Mouse (Mus musculus) urinary bladder, postnatal 14 days (tissue): Measurements from ENCODE around the gene Pou2f2.

ENCODE experiments used
- DNase-seq: peaks from one replicate; pipeline ENCODE4 v3.0.0; 2021; ENCODE audit warnings: low spot score

Pou2f2 gene

GRCm38 (mm10) chr7:25195148-25195547 lies 15.6 kb upstream of the Pou2f2 start:
- no peak for DNase-seq

DNA sequence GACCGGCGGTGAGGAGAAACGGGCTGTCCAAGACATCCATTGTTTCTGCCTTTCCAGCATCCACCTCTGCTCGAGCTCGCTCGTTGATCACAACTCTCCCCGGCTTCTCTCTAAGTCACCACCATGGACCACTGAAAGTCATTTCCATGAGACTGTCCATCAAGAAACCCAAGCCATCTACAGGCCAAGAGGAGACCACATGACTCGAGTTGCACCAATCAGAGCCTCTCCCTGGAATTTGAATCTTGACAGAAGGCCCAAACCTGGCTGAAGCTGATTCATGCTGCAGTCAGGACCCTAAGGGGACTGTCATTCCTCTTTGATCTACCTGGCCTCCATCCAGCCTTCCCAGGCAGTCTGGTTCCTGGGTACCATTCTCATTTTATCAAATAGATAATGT lies 12.6 kb upstream of the Pou2f2 start:
- no peak for DNase-seq

DNA sequence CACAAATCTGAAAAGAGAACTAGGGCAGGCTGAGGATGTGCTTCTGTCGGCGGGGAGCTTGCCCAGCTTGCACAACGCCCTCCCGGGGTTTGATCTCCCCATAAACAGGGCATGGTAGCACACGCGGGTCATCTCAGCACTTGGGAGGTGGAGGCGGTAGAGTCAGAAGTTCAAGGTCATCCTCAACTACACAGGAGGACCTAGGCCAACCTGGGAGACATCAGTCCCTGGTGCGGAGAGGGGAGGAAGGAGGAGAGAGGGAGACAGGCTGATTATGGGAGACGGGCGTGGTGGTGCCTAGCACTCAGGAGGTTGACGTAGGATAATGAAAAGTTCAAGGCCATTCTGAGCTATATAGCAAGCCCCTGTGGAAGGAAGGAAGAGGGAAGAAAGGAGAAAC lies 11.3 kb upstream of the Pou2f2 start:
- no peak for DNase-seq

- peak; percentile 79 for DNase-seq
These were observed 8.4 kb upstream of the Pou2f2 start for GRCm38 (mm10) chr7:25187662-25188650.

DNA sequence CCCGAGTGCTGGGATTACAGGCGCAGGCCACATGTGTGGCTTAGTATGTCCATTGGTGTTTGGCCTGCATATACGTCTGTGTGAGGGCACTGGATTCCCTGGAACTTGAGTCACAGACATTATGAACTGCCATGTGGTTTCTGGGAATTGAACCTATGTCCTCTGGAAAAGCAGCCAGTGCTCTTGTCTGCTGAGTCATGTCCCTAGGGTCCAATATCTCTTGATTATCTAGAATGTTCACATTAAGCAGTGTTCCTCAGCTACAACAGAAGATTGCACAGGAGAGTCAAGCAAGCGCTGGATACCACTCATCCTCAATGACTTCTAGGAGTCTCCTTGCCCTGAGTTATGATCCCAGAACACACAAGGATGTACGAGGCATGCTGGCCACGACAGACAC lies 4.6 kb upstream of the Pou2f2 start:
- no peak for DNase-seq

DNA sequence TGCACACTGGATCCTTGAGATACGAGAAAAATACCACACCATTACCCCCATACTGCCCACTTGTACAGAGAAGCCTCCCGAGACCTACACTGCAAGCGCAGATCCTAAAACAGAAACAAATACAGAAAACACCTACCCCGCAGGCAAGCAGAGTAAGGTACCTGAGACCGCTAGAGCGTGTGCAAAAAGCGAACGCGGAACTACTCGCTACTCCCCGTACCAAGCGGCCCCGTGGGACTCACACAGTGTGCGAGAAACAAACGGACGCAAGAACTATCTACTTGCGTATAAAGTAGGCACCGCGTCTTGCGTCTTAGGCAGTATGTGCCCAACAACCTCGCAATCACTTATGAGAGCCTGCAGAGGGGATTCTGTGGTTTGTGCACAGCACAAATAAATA lies 2.3 kb upstream of the Pou2f2 start:
- no peak for DNase-seq

DNA sequence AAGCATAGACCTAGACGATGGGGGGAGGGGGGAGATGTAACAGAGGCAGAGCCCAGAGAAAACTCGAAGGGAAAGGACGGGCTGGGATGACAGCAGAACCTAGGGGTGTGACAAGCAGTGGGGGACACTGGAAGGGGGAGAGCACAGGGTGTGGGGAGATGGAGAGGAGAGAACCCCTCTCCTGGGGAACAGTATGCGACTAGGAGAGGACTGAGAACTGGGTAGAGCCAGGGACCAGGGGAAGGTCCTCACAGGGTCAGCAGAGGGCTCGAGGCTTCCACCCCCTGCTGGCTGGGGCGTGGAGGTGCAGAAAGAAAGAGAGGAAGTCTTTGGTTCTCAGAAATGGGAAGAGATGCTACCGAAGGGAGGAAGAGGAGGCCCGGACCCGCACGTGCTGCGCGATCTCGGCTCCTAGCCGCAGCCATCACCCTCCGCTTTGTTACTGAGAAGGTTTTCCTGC lies 1.8 kb upstream of the Pou2f2 start:
- DNase-seq, result no peak

- DNase-seq, result no peak
These were observed 986 bp upstream of the Pou2f2 start for GRCm38 (mm10) chr7:25180512-25180911.

DNA sequence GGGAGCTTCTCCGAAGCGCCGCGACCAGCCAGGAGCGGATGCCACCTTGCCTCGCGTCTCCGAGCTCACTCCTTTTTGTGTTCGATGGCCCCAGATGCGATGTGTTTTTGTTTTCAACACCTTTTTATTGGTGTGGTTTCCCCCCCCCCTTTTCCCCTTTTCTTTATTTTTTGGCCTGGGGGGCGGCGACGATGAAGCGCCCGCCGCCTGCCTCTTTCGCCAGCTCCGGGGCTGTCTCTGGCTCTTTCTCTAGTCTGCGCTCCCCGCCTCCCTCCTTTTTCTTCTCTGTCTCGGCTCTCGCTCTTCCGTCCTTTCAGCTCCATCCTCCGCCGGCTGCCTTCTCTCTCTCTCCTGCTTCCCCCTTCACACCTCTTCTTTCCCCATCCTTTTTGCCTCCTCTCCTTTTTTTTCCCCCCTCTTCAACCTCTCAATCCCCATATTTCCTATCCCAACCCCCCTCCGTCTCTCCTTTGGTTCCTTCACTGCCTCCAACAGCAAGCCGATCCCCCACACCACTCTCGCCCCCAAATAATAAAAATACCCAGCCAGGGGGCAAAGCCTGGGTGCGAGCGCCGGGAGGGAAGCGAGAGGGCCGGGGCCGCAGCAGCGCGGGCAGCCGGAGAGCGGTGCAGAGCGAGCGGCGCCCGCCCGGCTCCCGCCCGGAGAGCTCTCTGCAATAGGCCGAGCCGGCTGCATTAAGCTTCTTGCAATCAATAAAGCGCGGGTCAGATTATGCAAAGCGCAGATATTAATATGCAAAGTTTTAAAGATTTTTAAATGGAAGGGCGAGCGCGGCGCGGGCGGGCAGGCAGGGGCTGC lies 530 bp downstream of the Pou2f2 start:
- no peak for DNase-seq

- DNase-seq, result no peak
These were observed 1.2 kb downstream of the Pou2f2 start for GRCm38 (mm10) chr7:25178317-25178716.

GRCm38 (mm10) chr7:25174343-25174742 lies 5.2 kb downstream of the Pou2f2 start:
- DNase-seq, result no peak

- DNase-seq, result no peak
These were observed 6.9 kb downstream of the Pou2f2 start for GRCm38 (mm10) chr7:25172669-25173068.

DNA sequence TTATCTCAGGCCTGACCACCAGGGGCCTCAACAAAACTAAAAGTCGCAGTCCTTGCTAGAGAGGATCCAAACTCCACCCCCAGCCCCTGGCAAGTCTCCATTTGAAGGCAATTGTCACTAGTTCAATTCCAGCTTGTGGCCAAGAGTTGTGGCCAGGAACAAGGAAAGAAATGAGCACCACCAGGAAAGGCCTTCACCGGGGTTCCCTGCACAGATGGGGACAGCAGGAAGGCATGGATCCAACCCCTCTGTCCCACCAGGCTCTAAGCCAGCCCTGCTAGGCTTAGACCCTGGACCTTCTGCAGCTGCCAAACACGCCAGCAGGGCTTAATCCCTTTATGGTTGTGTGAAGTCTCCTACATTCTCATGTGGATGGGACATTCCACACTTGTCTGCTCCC lies 8.9 kb downstream of the Pou2f2 start:
- no peak for DNase-seq

- DNase-seq, result no peak
These were observed 13.4 kb downstream of the Pou2f2 start for GRCm38 (mm10) chr7:25166106-25166505.

DNA sequence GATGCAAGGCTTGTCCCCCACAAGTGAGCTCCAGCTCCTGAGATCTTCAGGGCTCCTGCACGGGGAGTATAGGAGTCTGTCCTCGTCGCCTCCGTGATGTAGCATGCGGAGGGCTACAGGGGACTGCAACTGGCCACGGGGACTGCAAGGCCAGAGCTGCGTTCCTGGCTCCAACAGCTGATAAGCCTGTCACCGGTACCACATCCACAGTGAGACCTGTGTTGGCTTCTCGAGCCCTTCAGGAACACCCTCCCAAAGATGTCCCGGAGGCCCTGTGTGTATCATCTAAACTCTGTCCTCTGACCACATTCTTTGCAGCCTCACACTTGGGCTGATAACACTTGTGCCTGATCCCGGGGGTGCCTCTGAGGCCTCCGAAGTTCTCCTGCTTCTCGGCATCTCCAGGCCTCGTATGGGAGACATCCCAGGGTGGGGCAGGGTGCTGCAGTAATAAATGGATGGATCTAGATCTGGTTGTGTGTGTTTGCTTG lies 23.3 kb downstream of the Pou2f2 start:
- DNase-seq, result no peak

GRCm38 (mm10) chr7:25155469-25156157 lies 23.9 kb downstream of the Pou2f2 start:
- DNase-seq, result peak; percentile 46

DNA sequence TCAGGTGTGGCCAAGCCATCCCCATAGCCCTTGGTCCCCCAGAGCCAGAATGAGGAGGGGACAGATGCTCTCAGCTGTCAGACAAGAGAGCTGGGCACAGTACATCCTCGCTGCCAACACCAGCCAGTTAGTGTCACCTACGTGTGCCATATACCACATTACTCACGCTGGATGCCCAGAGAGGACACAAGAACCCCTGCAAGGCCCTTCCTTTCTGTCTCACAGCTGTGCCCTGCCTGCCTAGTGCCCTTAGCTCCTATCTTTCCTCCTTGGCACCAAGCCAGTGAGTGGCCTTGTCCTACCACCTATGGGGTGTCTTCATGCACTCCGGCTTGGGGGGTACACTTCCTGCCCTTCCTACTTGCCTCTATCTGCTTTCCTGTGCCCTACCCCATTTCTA lies 24.9 kb downstream of the Pou2f2 start:
- no peak for DNase-seq

DNA sequence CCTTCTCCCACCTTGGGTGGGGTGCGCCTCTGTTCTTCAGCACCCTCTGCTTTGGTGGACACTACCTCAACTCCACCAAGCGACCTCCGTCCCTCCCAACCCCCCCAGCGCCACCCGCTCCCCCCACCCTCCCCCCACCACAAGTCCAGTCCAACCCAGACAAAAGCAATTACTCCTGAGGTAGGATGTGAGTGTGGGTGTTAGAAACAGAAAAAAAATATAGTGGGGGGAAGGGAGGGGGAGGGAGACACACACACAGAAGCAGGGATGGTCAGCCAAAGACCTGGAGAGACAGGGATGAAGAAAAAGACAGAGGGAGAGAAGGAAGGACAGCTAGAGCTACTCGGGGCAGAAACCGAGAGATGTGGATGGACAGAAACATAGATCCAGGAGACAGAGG lies 25.7 kb downstream of the Pou2f2 start:
- DNase-seq, result no peak

- no peak for DNase-seq
These were observed 27.5 kb downstream of the Pou2f2 start for GRCm38 (mm10) chr7:25151916-25152556.

DNA sequence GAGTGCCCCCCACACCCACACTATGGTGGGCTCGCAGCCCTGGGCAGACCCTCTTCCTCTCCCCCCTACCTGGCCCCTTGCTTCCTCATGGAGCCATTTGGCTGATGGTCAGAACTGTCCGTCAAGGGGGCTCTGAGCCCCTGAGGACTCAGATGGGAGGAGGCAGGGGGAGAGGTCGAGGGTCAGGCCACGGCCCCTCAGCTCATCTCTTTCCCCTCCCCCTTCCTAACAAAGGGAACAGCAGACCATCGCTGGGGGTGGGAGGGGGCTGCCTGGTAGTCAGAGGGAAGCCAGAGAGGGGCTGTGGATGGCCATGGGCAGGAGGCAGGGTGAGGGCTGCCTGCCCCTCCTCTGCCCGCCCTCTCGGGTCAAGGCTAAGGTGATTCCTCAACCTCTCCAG lies 28.5 kb downstream of the Pou2f2 start:
- DNase-seq, result no peak

GRCm38 (mm10) chr7:25150151-25150663 lies 29.3 kb downstream of the Pou2f2 start:
- DNase-seq, result no peak
